8 mouse cellular contexts compared by ENCODE assay signal in the genomic region with DNA sequence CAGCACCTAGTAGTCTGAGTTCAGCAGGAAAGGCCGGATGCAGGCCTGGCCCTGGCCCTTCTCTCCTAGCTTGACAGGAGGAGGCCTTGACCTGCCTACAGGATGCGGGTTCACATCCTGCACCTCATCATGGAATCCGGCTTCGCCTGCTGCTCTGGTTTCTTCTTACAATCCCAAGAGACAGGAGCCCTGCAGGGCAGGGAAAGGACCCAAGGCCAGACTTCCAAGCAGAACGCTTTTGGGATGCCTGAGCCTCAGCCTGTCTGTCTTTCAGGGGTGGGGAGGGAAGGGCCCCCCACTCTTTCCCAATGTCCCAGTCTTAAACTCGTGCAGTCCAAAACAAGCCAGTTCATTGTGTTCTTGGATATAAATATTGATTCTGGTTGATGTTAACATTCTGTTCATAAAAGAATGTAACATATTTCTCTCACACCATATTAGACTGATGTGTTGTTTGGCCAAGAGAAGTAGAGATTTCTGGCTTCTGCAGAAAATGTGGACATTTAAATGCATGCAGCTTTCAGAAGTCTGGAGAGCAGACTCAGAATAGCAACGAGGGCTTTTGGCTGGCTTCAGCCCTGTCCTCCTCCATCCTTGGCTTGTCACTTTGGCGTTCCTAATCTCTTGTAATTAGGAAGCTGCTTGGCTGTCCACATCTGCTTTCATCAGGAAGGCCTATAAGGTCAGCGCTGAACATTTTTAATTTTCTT.
DNase-seq lines count a peak whose midpoint lies in the region; ATAC-seq lines count a peak whose summit lies in the region.

No protein-coding gene starts in this region.

- intact Hi-C loops in gastrocnemius, postnatal 14 days (cut with DNase I; ENCODE audit: low total_unique reads) = loop anchor here (5.0 kb wide), 1 partner anchor 88 kb away; a partner anchor contains a TSS

- H3K4me2 ChIP-seq in hindbrain, embryonic 11.5 days (replicated peaks; ENCODE audit: low read depth, low read length) = no peak overlapping the region
- peak overlapping the region; percentile 82 for H3K4me2 ChIP-seq in limb, embryonic 13.5 days (replicated peaks)
- H3K4me2 ChIP-seq in neural tube, embryonic 11.5 days (ENCODE audit: low read depth) = peak overlapping the region; percentile 92; the same call in 1 of the 2 replicates

- H3K9me3 ChIP-seq in hindbrain, embryonic 11.5 days (ENCODE audit: control insufficient read depth, low read length) = no peaks in the 10 kb centered on the region
- no peaks in the 10 kb centered on the region for H3K9me3 ChIP-seq in limb, embryonic 13.5 days
- no peaks in the 10 kb centered on the region for H3K9me3 ChIP-seq in neural tube, embryonic 11.5 days (ENCODE audit: control insufficient read depth, low read length)

- no peak for ATAC-seq in hindbrain, embryonic 11.5 days (ENCODE audit: low FRiP score)
- ATAC-seq in limb, embryonic 13.5 days (ENCODE audit: low FRiP score, low read depth) = no peak
- no peak for ATAC-seq in neural tube, embryonic 11.5 days (ENCODE audit: insufficient read depth, low FRiP score, low TSS enrichment)

- 53% methylated on average over 9 of the region's 9 CpGs for WGBS in hindbrain, embryonic 11.5 days
- 44% methylated on average over 9 of the region's 9 CpGs for WGBS in limb, embryonic 13.5 days
- WGBS in neural tube, embryonic 11.5 days = 63% methylated on average over 9 of the region's 9 CpGs

- H3K36me3 ChIP-seq in hindbrain, embryonic 11.5 days (ENCODE audit: control insufficient read depth, insufficient read depth, low read length) = no peaks in the 10 kb centered on the region
- no peaks in the 10 kb centered on the region for H3K36me3 ChIP-seq in limb, embryonic 13.5 days
- H3K36me3 ChIP-seq in neural tube, embryonic 11.5 days (ENCODE audit: control insufficient read depth, insufficient read depth, low read length) = no peaks in the 10 kb centered on the region

- H3K27ac ChIP-seq in hindbrain, embryonic 11.5 days (ENCODE audit: low read depth, low read length) = peak overlapping the region; percentile 27; the same call in 1 of the 2 replicates
- peak overlapping the region; percentile 99 for H3K27ac ChIP-seq in limb, embryonic 13.5 days
- H3K27ac ChIP-seq in neural tube, embryonic 11.5 days (ENCODE audit: low read depth, low read length) = 0 out of 2 replicates have a peak overlapping the region, but pooled peaks have one; percentile 10

- no peaks in the 10 kb centered on the region for H3K27me3 ChIP-seq in hindbrain, embryonic 11.5 days (ENCODE audit: control insufficient read depth, insufficient read depth, low read length)
- H3K27me3 ChIP-seq in limb, embryonic 13.5 days = 0 out of 2 replicates have a peak, but pooled peaks cover 7% of the 10 kb centered on the region
- H3K27me3 ChIP-seq in neural tube, embryonic 11.5 days (ENCODE audit: control insufficient read depth, insufficient read depth, low read length) = no peaks in the 10 kb centered on the region

- H3K9ac ChIP-seq in hindbrain, embryonic 11.5 days (ENCODE audit: low read depth, low read length) = no peak overlapping the region
- no peak overlapping the region for H3K9ac ChIP-seq in limb, embryonic 13.5 days
- H3K9ac ChIP-seq in neural tube, embryonic 11.5 days (ENCODE audit: low read length) = no peak overlapping the region; the same call in 1 of the 2 replicates

- DNase-seq in gastrocnemius, adult 18-20 months (ENCODE audit: low spot score) = peak; percentile 22
- DNase-seq in gastrocnemius, postnatal 14 days = no peak
- DNase-seq in fibroblast of lung, adult 2 months (ENCODE audit: low read depth) = peak; percentile 71
- DNase-seq in hindbrain, embryonic 11.5 days (ENCODE audit: low spot score) = no peak
- no peak for DNase-seq in neural tube, embryonic 11.5 days (ENCODE audit: low spot score)
- no peak for DNase-seq in layer of hippocampus, postnatal 14 days (ENCODE audit: low spot score in 2 of 2)
- DNase-seq in ovary, adult 18-20 months (ENCODE audit: low spot score) = no peak

- H3K4me3 ChIP-seq in hindbrain, embryonic 11.5 days (ENCODE audit: low read depth, low read length) = no peak overlapping the region
- peak overlapping the region; percentile 45 for H3K4me3 ChIP-seq in limb, embryonic 13.5 days
- H3K4me3 ChIP-seq in neural tube, embryonic 11.5 days (ENCODE audit: low read depth, low read length) = no peak overlapping the region

- peaks cover 4% of the 10 kb centered on the region; the same call in 1 of the 2 replicates for H3K4me1 ChIP-seq in hindbrain, embryonic 11.5 days (replicated peaks; ENCODE audit: control insufficient read depth, insufficient read depth, low read length)
- H3K4me1 ChIP-seq in limb, embryonic 13.5 days = peaks cover 69% of the 10 kb centered on the region
- peaks cover 11% of the 10 kb centered on the region for H3K4me1 ChIP-seq in neural tube, embryonic 11.5 days (ENCODE audit: control insufficient read depth, insufficient read depth, low read length)

Comparison
In these comparisons a context has a peak if more than half of its experiments do, and no peak if none do; other contexts are left out.
1. DNase-seq: peak in gastrocnemius, adult 18-20 months (single experiment) and fibroblast of lung, adult 2 months (single experiment); none in gastrocnemius, postnatal 14 days (single experiment), hindbrain, embryonic 11.5 days (single experiment), neural tube, embryonic 11.5 days (single experiment), layer of hippocampus, postnatal 14 days (0 of 2) and ovary, adult 18-20 months (single experiment).
2. H3K27ac ChIP-seq: peak in every context shown above with its lines; median percentile 99 in limb, embryonic 13.5 days; 27 in hindbrain, embryonic 11.5 days; 10 in neural tube, embryonic 11.5 days.